Mouse (Mus musculus) olfactory bulb, adult 2 months (tissue): Measurements from ENCODE around the gene Lsp1.

ENCODE experiments used
- CTCF ChIP-seq: fragments of 200-500 bp; IDR thresholded peaks from 2 replicates; pipeline ENCODE4 v1.5.1; 2012; ENCODE audit warnings: low read depth, mild to moderate bottlenecking, low read length, moderate library complexity; ENCODE audit not compliant: insufficient read depth
- POLR2A ChIP-seq: fragments of 200-500 bp; IDR thresholded peaks from 2 replicates; pipeline ENCODE4 v1.6.1; 2012; ENCODE audit warnings: mild to moderate bottlenecking, low read depth, low read length, moderate library complexity; ENCODE audit not compliant: insufficient read depth

- TF ChIP-seq CTCF (no peak), POLR2A (no peak)
These were observed 78.2 kb downstream of the Lsp1 start for GRCm38 (mm10) chr7:142538766-142539165.
